Mouse (Mus musculus) CH12.LX (cell line): ENCODE results near the gene Mkks. TPM values are rescaled to one million over a fixed set of nuclear protein-coding genes. Genes with fewer than 3 reads are reported as not detected.
A peak's percentile ranks its signal among the peaks of the same experiment; 100 is the strongest.

ENCODE experiments used
- DNase-seq: peaks from one replicate; pipeline ENCODE4 v3.0.0-alpha.2; 2013; ENCODE audit errors: extremely low read depth
- H3K27ac ChIP-seq: 2 replicates; pipeline ENCODE4 v1.5.1; 2012; ENCODE audit warnings: low read depth, mild to moderate bottlenecking, control low read depth, moderate library complexity; ENCODE audit not compliant: insufficient read depth
- H3K27me3 ChIP-seq: replicated peaks from 2 replicates; pipeline ENCODE3; 2012; ENCODE audit warnings: inconsistent platforms
- H3K36me3 ChIP-seq, 2 experiments: replicated peaks in 1 of 2; 2 replicates each; pipeline versions ENCODE3 to v1.6.1; 2012; ENCODE audit warnings: inconsistent platforms in 1 of 2, low read length in 1 of 2, mild to moderate bottlenecking in 1 of 2, mixed read lengths in 1 of 2, moderate library complexity in 1 of 2; ENCODE audit not compliant: control insufficient read depth in 1 of 2, insufficient read depth in 1 of 2
- H3K4me1 ChIP-seq, 2 experiments: 2 replicates each; pipeline ENCODE4 v1.6.1; 2012; ENCODE audit warnings: inconsistent platforms in 1 of 2, moderate library complexity in 1 of 2; ENCODE audit not compliant: insufficient read depth in 2 of 2, control insufficient read depth in 1 of 2
- H3K4me2 ChIP-seq: 2 replicates; pipeline ENCODE4 v1.6.1; 2012; ENCODE audit warnings: low read depth, mild to moderate bottlenecking, control low read depth; ENCODE audit not compliant: poor library complexity, insufficient read depth, severe bottlenecking
- H3K4me3 ChIP-seq, 3 experiments: fragments of 150-350 bp in 1 of 3; sonication (generic) in 1 of 3; replicated peaks in 1 of 3; 2 replicates each; pipeline versions ENCODE3 to v1.5.1; 2011 to 2012; ENCODE audit warnings: low read depth in 2 of 3, low read length in 2 of 3, mild to moderate bottlenecking in 2 of 3, moderate library complexity in 2 of 3, control low read depth in 1 of 3, improper control_type of control experiment in 1 of 3, inconsistent platforms in 1 of 3, mixed read lengths in 1 of 3; ENCODE audit not compliant: poor library complexity in 1 of 3
- H3K79me2 ChIP-seq: replicated peaks from 2 replicates; pipeline ENCODE4 v1.6.1; 2012; ENCODE audit warnings: mild to moderate bottlenecking, moderate library complexity; ENCODE audit not compliant: control insufficient read depth, poor library complexity, insufficient read depth, severe bottlenecking; ENCODE audit errors: extremely low read depth
- H3K9ac ChIP-seq: 2 replicates; pipeline ENCODE4 v1.6.1; 2012; ENCODE audit warnings: low read depth, mild to moderate bottlenecking, control low read depth, moderate library complexity; ENCODE audit not compliant: insufficient read depth
- H3K9me3 ChIP-seq: replicated peaks from 2 replicates; pipeline ENCODE3; 2012; ENCODE audit warnings: low read length, inconsistent platforms, mixed read lengths
- BHLHE40 ChIP-seq: IDR thresholded peaks from 2 replicates; pipeline ENCODE4 v1.6.1; 2011; ENCODE audit warnings: mild to moderate bottlenecking, low read depth, low read length, improper control_type of control experiment
- CHD1 ChIP-seq: IDR thresholded peaks from 2 replicates; pipeline ENCODE4 v1.6.1; 2012; ENCODE audit warnings: low read depth, low read length, improper control_type of control experiment, inconsistent platforms
- CHD2 ChIP-seq: IDR thresholded peaks from 2 replicates; pipeline ENCODE4 v1.6.1; 2011; ENCODE audit warnings: low read length, improper control_type of control experiment
- CTCF ChIP-seq, 2 experiments: IDR thresholded peaks in 1 of 2; conservative IDR thresholded peaks in 1 of 2; 2 replicates each; pipeline ENCODE4 v1.5.1; 2011 to 2012; ENCODE audit warnings: low read depth in 2 of 2, low read length in 2 of 2, improper control_type of control experiment in 1 of 2, inconsistent platforms in 1 of 2, mild to moderate bottlenecking in 1 of 2, moderate library complexity in 1 of 2
- E2F4 ChIP-seq: IDR thresholded peaks from 2 replicates; pipeline ENCODE4 v1.6.1; 2011; ENCODE audit warnings: low read depth, low read length, improper control_type of control experiment; ENCODE audit not compliant: insufficient replicate concordance
- ELF1 ChIP-seq: IDR thresholded peaks from 2 replicates; pipeline ENCODE4 v1.6.1; 2014; ENCODE audit warnings: low read depth, mild to moderate bottlenecking, inconsistent platforms, low read length, improper control_type of control experiment
- EP300 ChIP-seq: IDR thresholded peaks from 2 replicates; pipeline ENCODE4 v1.6.1; 2011; ENCODE audit warnings: low read length, improper control_type of control experiment
- ETS1 ChIP-seq: conservative IDR thresholded peaks from 2 replicates; pipeline ENCODE4 v1.6.1; 2012; ENCODE audit warnings: low read depth, mild to moderate bottlenecking, inconsistent platforms, low read length, improper control_type of control experiment, moderate library complexity
- GABPA ChIP-seq: IDR thresholded peaks from 2 replicates; pipeline ENCODE4 v1.6.1; 2012; ENCODE audit warnings: low read depth, low read length, improper control_type of control experiment, inconsistent platforms; ENCODE audit not compliant: insufficient replicate concordance
- HCFC1 ChIP-seq: IDR thresholded peaks from 2 replicates; pipeline ENCODE4 v1.6.1; 2012; ENCODE audit warnings: low read depth, mild to moderate bottlenecking, inconsistent platforms, low read length, improper control_type of control experiment
- IRF4 ChIP-seq: IDR thresholded peaks from 2 replicates; pipeline ENCODE4 v1.6.1; 2014; ENCODE audit warnings: low read depth, mild to moderate bottlenecking, inconsistent platforms, low read length, improper control_type of control experiment
- JUN ChIP-seq: IDR thresholded peaks from 2 replicates; pipeline ENCODE4 v1.6.1; 2011; ENCODE audit warnings: low read depth, mild to moderate bottlenecking, low read length, improper control_type of control experiment, moderate library complexity; ENCODE audit not compliant: insufficient read depth
- JUND ChIP-seq: conservative IDR thresholded peaks from 2 replicates; pipeline ENCODE4 v1.6.1; 2011; ENCODE audit warnings: low read depth, low read length, improper control_type of control experiment
- KAT2A ChIP-seq: IDR thresholded peaks from 2 replicates; pipeline ENCODE4 v1.6.1; 2012; ENCODE audit warnings: low read length, improper control_type of control experiment, inconsistent platforms; ENCODE audit not compliant: insufficient replicate concordance
- MAFK ChIP-seq: IDR thresholded peaks from 2 replicates; pipeline ENCODE4 v1.6.1; 2011; ENCODE audit warnings: low read length, improper control_type of control experiment; ENCODE audit not compliant: insufficient replicate concordance
- MAX ChIP-seq: IDR thresholded peaks from 2 replicates; pipeline ENCODE4 v1.6.1; 2011; ENCODE audit warnings: low read length, improper control_type of control experiment
- MAZ ChIP-seq: IDR thresholded peaks from 2 replicates; pipeline ENCODE4 v1.6.1; 2012; ENCODE audit warnings: low read depth, mild to moderate bottlenecking, inconsistent platforms, low read length, improper control_type of control experiment, moderate library complexity
- MEF2A ChIP-seq: IDR thresholded peaks from 2 replicates; pipeline ENCODE4 v1.6.1; 2014; ENCODE audit warnings: low read depth, mild to moderate bottlenecking, inconsistent platforms, low read length, improper control_type of control experiment, borderline replicate concordance
- MXI1 ChIP-seq: IDR thresholded peaks from 2 replicates; pipeline ENCODE4 v1.6.1; 2011; ENCODE audit warnings: mild to moderate bottlenecking, low read depth, low read length, improper control_type of control experiment
- MYC ChIP-seq: IDR thresholded peaks from 2 replicates; pipeline ENCODE4 v1.6.1; 2011; ENCODE audit warnings: low read depth, mild to moderate bottlenecking, improper control_type of control experiment, low read length
- NELFE ChIP-seq: IDR thresholded peaks from 2 replicates; pipeline ENCODE4 v1.6.1; 2011; ENCODE audit warnings: low read depth, low read length, improper control_type of control experiment
- NRF1 ChIP-seq: IDR thresholded peaks from 2 replicates; pipeline ENCODE4 v1.6.1; 2014; ENCODE audit warnings: low read depth, mild to moderate bottlenecking, inconsistent platforms, low read length, improper control_type of control experiment, moderate library complexity
- PAX5 ChIP-seq: IDR thresholded peaks from 2 replicates; pipeline ENCODE4 v1.6.1; 2012; ENCODE audit warnings: low read length, inconsistent platforms, mixed read lengths
- POLR2A ChIP-seq: IDR thresholded peaks from 2 replicates; pipeline ENCODE4 v1.6.1; 2011; ENCODE audit warnings: low read depth, mild to moderate bottlenecking, improper control_type of control experiment, low read length
- POLR2AphosphoS2 ChIP-seq: IDR thresholded peaks from 2 replicates; pipeline ENCODE4 v1.6.1; 2011; ENCODE audit warnings: low read depth, low read length, improper control_type of control experiment
- RAD21 ChIP-seq: IDR thresholded peaks from 2 replicates; pipeline ENCODE4 v1.6.1; 2011; ENCODE audit warnings: low read depth, mild to moderate bottlenecking, low read length, improper control_type of control experiment, moderate library complexity
- RCOR1 ChIP-seq: conservative IDR thresholded peaks from 2 replicates; pipeline ENCODE4 v1.6.1; 2012; ENCODE audit warnings: low read depth, mild to moderate bottlenecking, inconsistent platforms, low read length, improper control_type of control experiment
- SIN3A ChIP-seq: IDR thresholded peaks from 2 replicates; pipeline ENCODE4 v1.6.1; 2012; ENCODE audit warnings: low read length, improper control_type of control experiment, inconsistent platforms
- SMC3 ChIP-seq: IDR thresholded peaks from 2 replicates; pipeline ENCODE4 v1.6.1; 2011; ENCODE audit warnings: low read depth, low read length, improper control_type of control experiment
- TBP ChIP-seq: conservative IDR thresholded peaks from 2 replicates; pipeline ENCODE4 v1.6.1; 2011; ENCODE audit warnings: low read depth, low read length, improper control_type of control experiment
- TCF12 ChIP-seq: IDR thresholded peaks from 2 replicates; pipeline ENCODE4 v1.6.1; 2014; ENCODE audit warnings: low read depth, mild to moderate bottlenecking, inconsistent platforms, low read length, improper control_type of control experiment
- UBTF ChIP-seq: IDR thresholded peaks from 2 replicates; pipeline ENCODE4 v1.6.1; 2012; ENCODE audit warnings: low read depth, mild to moderate bottlenecking, inconsistent platforms, low read length, improper control_type of control experiment, moderate library complexity
- USF1 ChIP-seq: IDR thresholded peaks from 2 replicates; pipeline ENCODE4 v1.6.1; 2014; ENCODE audit warnings: low read depth, mild to moderate bottlenecking, inconsistent platforms, low read length, improper control_type of control experiment
- USF2 ChIP-seq: conservative IDR thresholded peaks from 2 replicates; pipeline ENCODE4 v1.6.1; 2011; ENCODE audit warnings: low read depth, low read length, improper control_type of control experiment
- ZC3H11A ChIP-seq: IDR thresholded peaks from 2 replicates; pipeline ENCODE4 v1.6.1; 2012; ENCODE audit warnings: low read depth, mild to moderate bottlenecking, inconsistent platforms, low read length, improper control_type of control experiment
- ZKSCAN1 ChIP-seq: IDR thresholded peaks from 2 replicates; pipeline ENCODE4 v1.6.1; 2012; ENCODE audit warnings: low read depth, inconsistent platforms, low read length, improper control_type of control experiment, borderline replicate concordance
- ZMIZ1 ChIP-seq: IDR thresholded peaks from 2 replicates; pipeline ENCODE4 v1.6.1; 2012; ENCODE audit warnings: low read depth, mild to moderate bottlenecking, inconsistent platforms, low read length, improper control_type of control experiment
- ZNF384 ChIP-seq: IDR thresholded peaks from 2 replicates; pipeline ENCODE4 v1.6.1; 2012; ENCODE audit warnings: low read depth, low read length, improper control_type of control experiment, inconsistent platforms
- dilution Hi-C: fragments of 300-500 bp; cut with MboI; formaldehyde crosslinking; loops from 2 replicates; pipeline ENCODE4 v1.14.3; 2020; ENCODE audit warnings: low sequenced_read_pairs; ENCODE audit not compliant: extremely low pct_unique_long_range_greater_than_20kb, extremely low pct_ligation_motif_present
- in situ Hi-C: fragments of 300-500 bp; cut with MboI; formaldehyde crosslinking; loops from 3 replicates; pipeline ENCODE4 v1.14.3; 2019; ENCODE audit warnings: low sequenced_read_pairs, low pct_ligation_motif_present, low pct_unique_long_range_greater_than_20kb, mixed read lengths
- polyA plus RNA-seq: library from polyadenylated mRNA; unstranded; fragments of >175 nt; gene quantifications from 2 replicates; pipeline ENCODE4 v1.2.1, GENCODE M21; 2012; ENCODE audit warnings: low read depth; ENCODE audit not compliant: insufficient read length
- total RNA-seq, 2 experiments: library from RNA; depleted of rRNA; stranded (reverse); fragments of 300-350 nt in 1 of 2; fragments of >200 nt in 1 of 2; gene quantifications; 2 replicates each; pipeline ENCODE4 v1.2.3; 2012 to 2014

Gene Mkks
- total and polyA plus RNA-seq, 3 experiments, result 2.2 to 25.8 (median 5.8) TPM

- Histone ChIP-seq H3K27ac (no peak overlapping the region), H3K4me3 (peak overlapping the region; percentile 72 to 87 (median 82)), H3K9me3 (no peaks in the 10 kb centered on the region), H3K27me3 (no peaks in the 10 kb centered on the region), H3K4me2 (no peak overlapping the region), H3K9ac (peak overlapping the region; percentile 62), H3K36me3 (peaks cover 0 to 6% of the 10 kb centered on the region in 2 experiments), H3K4me1 (peaks cover 0 to 47% of the 10 kb centered on the region in 2 experiments; a peak in 2 of 4 replicates), H3K79me2 (peaks cover 13% of the 10 kb centered on the region)
- peak; percentile 97 for DNase-seq
- dilution Hi-C loops, result no loop called here
- TF ChIP-seq RAD21, result no peak
- TF ChIP-seq ZKSCAN1, result no peak
- TF ChIP-seq SIN3A, result peak; percentile 29; the same call in 1 of the 2 replicates
- TF ChIP-seq EP300, result no peak
- no peak; the same call in 1 of the 2 replicates for TF ChIP-seq ZMIZ1
- no peak for TF ChIP-seq MAX
- peak; percentile 100 for TF ChIP-seq RCOR1
- no peak for TF ChIP-seq UBTF
- TF ChIP-seq ZNF384, result peak; percentile 97
- TF ChIP-seq HCFC1, result peak; percentile 92
- TF ChIP-seq ELF1, result peak; percentile 95
- TF ChIP-seq KAT2A, result peak; percentile 98
- no peak for TF ChIP-seq CTCF (conservative IDR thresholded peaks at IDR 0.05 in 1 of 2, IDR thresholded peaks at IDR 0.05 in 1 of 2; ENCODE audit: low read depth in 2 of 2, low read length in 2 of 2)
- TF ChIP-seq POLR2A, result peak; percentile 86
- TF ChIP-seq CHD1, result no peak
- no peak for TF ChIP-seq E2F4
- TF ChIP-seq JUND, result no peak
- no peak for TF ChIP-seq SMC3
- TF ChIP-seq USF1, result no peak
- no peak; the same call in 1 of the 2 replicates for TF ChIP-seq POLR2AphosphoS2
- TF ChIP-seq MAZ, result no peak
- no peak for TF ChIP-seq JUN
- no peak for TF ChIP-seq IRF4
- no peak for TF ChIP-seq ETS1
- TF ChIP-seq TBP, result 0 out of 2 replicates have a peak, but pooled peaks have one; percentile 57
- peak; percentile 68 for TF ChIP-seq NELFE
- 0 out of 2 replicates have a peak, but pooled peaks have one; percentile 27 for TF ChIP-seq TCF12
- no peak for TF ChIP-seq PAX5
- no peak for TF ChIP-seq MXI1
- TF ChIP-seq ZC3H11A, result no peak
- TF ChIP-seq CHD2, result no peak
- no peak for TF ChIP-seq MYC
- TF ChIP-seq MEF2A, result no peak; the same call in 1 of the 2 replicates
- peak; percentile 83; the same call in 1 of the 2 replicates for TF ChIP-seq GABPA
- peak; percentile 92 for TF ChIP-seq NRF1
- no peak for TF ChIP-seq MAFK
- no peak for TF ChIP-seq USF2
- no peak for TF ChIP-seq BHLHE40
- in situ Hi-C loops, result no loop called here
Observed at GRCm38 (mm10) chr2:136891951-136892371, 772 bp upstream of the Mkks start.
